Mouse (Mus musculus): ENCODE measurements around the gene Tuba8.

Gene Tuba8

DNA sequence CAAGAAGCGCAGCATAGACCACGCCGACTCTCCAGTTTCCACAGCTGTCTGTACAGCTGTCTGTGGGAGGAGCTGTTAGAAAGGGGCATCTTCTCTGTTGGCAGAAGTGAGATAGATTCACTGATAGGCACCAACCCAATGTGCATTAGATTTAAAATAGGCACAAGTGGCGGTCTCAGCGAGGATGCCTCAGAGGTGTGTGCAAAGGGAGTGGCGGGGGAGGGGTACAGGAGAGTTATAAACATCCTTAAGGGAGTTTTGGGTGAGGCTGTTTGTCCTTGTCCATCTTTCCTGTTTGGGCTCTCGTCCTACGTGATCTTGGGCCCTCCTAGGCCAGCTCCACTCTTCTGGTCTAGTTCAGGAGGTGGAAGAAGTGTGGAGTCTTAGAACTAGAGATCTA, 17.9 kb downstream of the Tuba8 start:
- no peak for DNase-seq (ENCODE audit: low spot score)

GRCm38 (mm10) chr6:121232652-121233051, 22.2 kb downstream of the Tuba8 start:
- DNase-seq (ENCODE audit: low spot score): no peak

GRCm38 (mm10) chr6:121236386-121236785, 25.9 kb downstream of the Tuba8 start:
- DNase-seq (ENCODE audit: low spot score): no peak

GRCm38 (mm10) chr6:121238209-121238608, 27.7 kb downstream of the Tuba8 start:
- no peak for DNase-seq (ENCODE audit: low spot score)

DNA sequence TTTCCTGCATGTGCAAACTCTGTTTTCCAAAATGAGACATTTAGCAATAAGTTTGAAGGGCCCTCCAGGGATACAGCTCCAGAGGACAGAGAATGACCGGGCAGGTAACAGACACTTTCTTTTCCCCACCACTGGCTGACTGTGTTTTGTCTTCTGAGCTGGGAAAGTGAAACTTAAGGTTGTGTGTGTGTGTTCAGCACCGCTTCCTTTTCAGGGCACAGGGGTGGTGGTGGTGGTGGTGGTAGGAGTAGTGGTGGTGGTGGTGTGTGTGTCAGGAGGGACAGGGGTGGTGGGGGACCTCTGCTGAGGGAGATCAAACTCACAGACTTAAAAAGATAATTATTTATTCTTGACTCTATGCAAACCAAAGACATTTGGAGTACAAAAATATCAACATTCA, 31.3 kb downstream of the Tuba8 start:
- DNase-seq (ENCODE audit: low spot score): no peak

DNA sequence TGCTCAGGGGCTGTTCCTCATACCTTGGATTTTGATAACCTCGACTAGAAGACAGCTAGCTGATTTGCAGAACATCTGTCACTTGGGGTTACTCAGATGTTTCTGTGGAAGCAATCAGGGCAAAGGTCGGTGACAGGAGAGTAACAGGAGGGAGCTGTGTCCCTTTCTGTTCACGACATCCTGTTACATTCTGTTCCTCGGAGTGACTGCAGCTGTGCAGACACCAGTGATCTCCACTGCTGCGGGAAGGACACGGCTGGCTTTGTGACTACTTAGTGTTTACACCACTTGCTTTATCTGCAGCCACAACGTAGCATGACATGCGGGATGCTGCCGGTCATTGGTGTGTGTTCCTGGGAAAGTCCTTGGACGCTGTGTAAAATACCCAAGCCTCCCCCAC, 32.7 kb downstream of the Tuba8 start:
- DNase-seq (ENCODE audit: low spot score): no peak

DNA sequence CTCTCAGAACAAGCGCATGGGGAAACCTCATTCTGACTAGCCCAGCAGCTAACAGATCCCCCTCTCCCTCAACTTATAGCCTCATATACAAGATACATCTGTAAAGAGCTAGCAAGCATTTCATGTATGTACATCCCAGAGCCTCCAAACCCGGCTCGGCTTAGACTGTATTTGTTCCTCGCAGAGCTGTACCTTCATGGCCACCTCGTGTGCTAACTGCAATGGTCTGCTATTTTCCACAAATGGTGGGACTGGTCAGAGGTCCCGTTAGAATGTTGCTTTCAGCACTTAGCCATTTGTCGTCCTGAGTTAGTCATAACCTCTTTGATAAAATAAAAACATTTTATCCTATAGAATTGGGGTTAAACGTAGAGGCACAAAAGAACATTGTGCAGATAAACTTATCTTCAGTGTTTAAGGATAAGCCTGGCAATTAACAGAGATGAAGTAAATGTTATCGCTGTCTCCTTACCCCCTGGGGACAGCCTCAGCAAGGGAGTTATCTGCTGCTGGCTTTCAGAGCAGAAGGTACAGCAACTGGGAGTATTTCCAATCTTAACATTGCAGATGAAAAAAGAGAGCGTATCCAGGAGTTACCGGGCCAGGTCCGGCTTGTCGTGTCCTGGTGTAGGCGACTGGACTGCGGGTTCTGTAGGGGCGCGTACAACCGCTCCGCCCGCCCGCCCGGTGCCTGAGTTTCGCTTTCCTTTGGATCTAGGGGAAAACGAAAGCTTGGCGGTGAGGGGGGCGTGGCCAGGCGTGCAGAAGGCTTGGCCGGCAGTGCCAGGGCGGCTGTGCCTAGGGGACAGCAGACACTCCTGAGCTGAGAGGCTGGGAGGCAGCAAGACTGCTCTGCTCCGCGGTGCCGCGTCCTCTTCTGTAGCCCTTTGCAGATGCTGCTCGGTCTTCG, 34.9 kb downstream of the Tuba8 start, which contains the start of gene Usp18:
Gene Usp18 (plus strand): TSS at position 780 of the 910 bp plus-strand sequence.
- DNase-seq (ENCODE audit: low spot score): peak; percentile 92

DNA sequence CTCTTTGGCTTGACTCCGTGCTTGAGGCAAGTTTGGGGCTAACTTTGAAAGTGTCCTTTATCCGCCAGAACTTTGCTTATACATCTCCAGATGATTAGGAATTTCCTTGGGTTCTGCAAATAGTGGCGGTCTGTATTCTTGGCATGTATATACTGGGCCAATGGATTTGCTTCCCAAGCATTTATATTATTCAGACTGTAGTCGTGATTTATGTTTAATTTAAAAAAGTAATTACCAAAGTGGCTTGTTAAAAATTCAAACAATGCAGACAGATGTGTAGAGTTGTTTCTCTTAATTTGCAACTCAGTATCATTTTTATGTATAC, 35.5 kb downstream of the Tuba8 start:
- no peak for DNase-seq (ENCODE audit: low spot score)

DNA sequence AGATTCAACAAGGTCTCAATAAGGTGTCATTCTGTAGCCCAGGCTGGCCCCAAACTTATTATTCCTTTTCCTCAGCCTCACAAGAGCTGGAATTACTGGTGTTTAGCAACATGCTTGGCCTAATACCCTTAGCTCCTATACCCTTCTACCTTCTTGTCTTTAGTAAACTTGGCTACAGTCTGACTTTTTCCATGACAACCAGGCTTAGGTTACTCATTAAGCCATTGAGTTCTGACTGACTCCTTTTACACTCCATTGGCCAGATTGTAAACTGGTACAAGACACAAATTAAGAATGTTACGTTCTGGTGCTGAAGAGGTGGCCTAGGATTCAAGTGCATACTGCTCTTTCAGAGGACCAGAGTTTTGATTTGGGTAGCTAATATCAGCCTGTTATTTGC, 39.9 kb downstream of the Tuba8 start:
- no peak for DNase-seq (ENCODE audit: low spot score)

DNA sequence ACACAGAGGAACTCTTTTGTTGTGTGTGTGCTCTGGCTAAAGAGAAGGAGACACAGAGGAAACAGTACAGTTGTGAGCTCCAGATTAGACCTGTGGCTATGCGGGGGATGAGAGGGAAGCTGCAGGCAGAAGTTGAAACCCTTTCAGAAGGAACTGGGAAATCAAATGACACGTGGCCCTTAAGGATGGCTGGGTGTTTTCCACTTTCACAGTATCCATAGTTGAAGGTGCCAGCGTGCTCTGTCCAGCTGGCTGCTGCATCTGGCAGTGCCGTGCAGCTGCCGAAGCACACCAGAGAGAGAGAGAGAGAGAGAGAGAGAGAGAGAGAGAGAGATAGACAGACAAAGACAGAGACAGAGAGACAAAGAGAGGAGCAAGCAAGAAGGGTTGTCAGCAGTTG, 40.8 kb downstream of the Tuba8 start:
- DNase-seq (ENCODE audit: low spot score): no peak

GRCm38 (mm10) chr6:121260548-121260947, 50.1 kb downstream of the Tuba8 start:
- DNase-seq (ENCODE audit: low spot score): peak; percentile 37

- DNase-seq (ENCODE audit: low spot score): no peak
These were observed 50.7 kb downstream of the Tuba8 start for GRCm38 (mm10) chr6:121261233-121261632.

DNA sequence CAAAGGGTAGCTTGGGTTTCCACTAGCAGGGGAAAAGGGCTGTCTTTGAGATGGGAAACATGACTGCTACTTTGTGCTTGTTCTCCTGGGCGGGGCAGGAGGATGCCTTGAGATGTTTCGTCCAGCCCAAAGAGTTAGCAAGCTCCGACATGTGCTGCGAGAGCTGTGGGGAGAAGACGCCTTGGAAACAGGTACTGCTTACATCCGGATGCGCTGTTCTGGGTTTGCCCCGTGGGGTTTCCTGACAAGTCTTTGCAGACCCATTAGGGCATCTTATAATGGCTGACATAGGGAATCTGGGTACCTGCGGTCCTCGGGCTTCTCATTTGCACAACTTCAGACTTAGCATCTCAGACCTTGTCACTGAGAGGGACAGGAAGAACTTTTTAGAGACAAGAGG, 51.5 kb downstream of the Tuba8 start:
- no peak for DNase-seq (ENCODE audit: low spot score)

GRCm38 (mm10) chr6:121262496-121262895, 52.0 kb downstream of the Tuba8 start:
- DNase-seq (ENCODE audit: low spot score): no peak

GRCm38 (mm10) chr6:121270156-121270555, 59.7 kb downstream of the Tuba8 start:
- no peak for DNase-seq (ENCODE audit: low spot score)

DNA sequence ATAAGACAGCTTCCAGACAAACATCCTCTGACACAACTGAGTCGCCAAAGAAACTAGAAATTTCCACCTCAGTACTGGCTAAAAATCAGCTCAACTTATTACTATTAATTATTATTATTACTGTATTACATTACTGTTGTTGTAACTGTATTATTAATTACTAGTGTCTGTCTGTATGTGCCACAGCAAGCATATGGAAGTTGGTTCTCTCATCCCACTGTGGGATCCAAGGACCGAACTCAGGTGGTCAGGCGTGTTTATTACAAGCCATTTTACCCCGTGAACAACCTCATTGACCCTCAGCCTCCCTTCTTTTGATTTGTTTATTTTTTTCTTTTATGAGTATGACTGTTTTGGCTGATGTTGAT, 61.2 kb downstream of the Tuba8 start:
- no peak for DNase-seq (ENCODE audit: low spot score)

DNA sequence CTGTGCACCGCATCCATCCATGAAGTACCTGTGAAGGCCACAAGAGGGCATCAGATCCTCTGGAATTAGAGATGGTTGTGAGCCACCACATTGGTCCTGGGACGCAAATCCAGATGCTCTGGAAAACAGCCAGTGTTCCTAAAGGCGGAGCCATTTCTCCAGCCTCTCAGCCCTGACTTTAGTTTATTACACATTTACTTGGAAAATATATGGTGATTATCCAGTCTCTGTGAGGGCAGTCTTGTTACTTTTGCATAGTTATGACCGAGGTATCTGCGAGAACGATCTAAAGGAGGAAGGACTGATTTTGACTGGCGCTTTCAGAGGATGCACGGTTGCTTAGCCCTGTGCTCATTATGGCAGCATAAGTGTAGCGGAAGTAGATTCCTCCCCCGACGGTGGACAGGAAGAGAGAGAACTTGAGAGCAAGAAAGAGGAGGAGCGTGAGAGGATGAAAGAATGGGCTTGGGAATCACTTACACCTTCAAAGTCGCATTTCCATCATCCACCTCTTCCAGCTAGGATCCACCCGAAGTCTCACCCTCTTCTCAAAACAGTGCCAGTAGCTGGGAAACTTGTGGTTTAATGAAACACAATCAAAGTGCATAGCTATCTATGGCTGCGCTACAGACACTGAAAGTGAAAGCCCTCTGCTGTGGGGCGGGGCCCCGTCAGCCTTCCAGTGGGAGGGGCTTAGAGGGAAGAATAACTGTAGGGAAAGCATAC, 61.7 kb downstream of the Tuba8 start:
- peak; percentile 91 for DNase-seq (ENCODE audit: low spot score)

- DNase-seq (ENCODE audit: low spot score): peak; percentile 50
These were observed 63.9 kb downstream of the Tuba8 start for GRCm38 (mm10) chr6:121274356-121274755.

Data from MN1 (cell line).